Mouse (Mus musculus): ENCODE results near the gene Qk. TPM values are rescaled to one million over a fixed set of nuclear protein-coding genes. Genes with fewer than 3 reads are reported as not detected.

Gene Qk
- total RNA-seq, 2 experiments from 2014 or later, result 299 to 327 TPM

GRCm38 (mm10) chr17:10327584-10328210 is 8.0 kb upstream of the Qk start:
- DNase-seq (ENCODE audit: low spot score in 2 of 2), result no peak

GRCm38 (mm10) chr17:10326596-10327045 is 7.0 kb upstream of the Qk start:
- no peak for DNase-seq (ENCODE audit: low spot score in 2 of 2)

GRCm38 (mm10) chr17:10325921-10326320 is 6.3 kb upstream of the Qk start:
- no peak for DNase-seq (ENCODE audit: low spot score in 2 of 2)

GRCm38 (mm10) chr17:10321754-10322153 is 2.1 kb upstream of the Qk start:
- DNase-seq (ENCODE audit: low spot score in 2 of 2), result no peak

- no peak for DNase-seq (ENCODE audit: low spot score in 2 of 2)
These were observed 1.4 kb upstream of the Qk start for GRCm38 (mm10) chr17:10321092-10321491.

- no peak for DNase-seq (ENCODE audit: low spot score in 2 of 2)
These were observed 769 bp upstream of the Qk start for GRCm38 (mm10) chr17:10320456-10320790.

GRCm38 (mm10) chr17:10319431-10319684 is 296 bp downstream of the Qk start:
- no peak for DNase-seq (ENCODE audit: low spot score in 2 of 2)

GRCm38 (mm10) chr17:10318561-10319430 is 858 bp downstream of the Qk start:
- DNase-seq (ENCODE audit: low spot score in 2 of 2), result peak; percentile 69 to 80

GRCm38 (mm10) chr17:10317981-10318551 is 1.6 kb downstream of the Qk start:
- DNase-seq (ENCODE audit: low spot score in 2 of 2), result peak in 1 of 2 experiments; percentile 55

GRCm38 (mm10) chr17:10317186-10317585 is 2.5 kb downstream of the Qk start:
- peak in 1 of 2 experiments; percentile 65 for DNase-seq (ENCODE audit: low spot score in 2 of 2)

- no peak for DNase-seq (ENCODE audit: low spot score in 2 of 2)
These were observed 3.2 kb downstream of the Qk start for GRCm38 (mm10) chr17:10316446-10316845.

- DNase-seq (ENCODE audit: low spot score in 2 of 2), result no peak
These were observed 9.6 kb downstream of the Qk start for GRCm38 (mm10) chr17:10310046-10310445.

- DNase-seq (ENCODE audit: low spot score in 2 of 2), result no peak
These were observed 10.5 kb downstream of the Qk start for GRCm38 (mm10) chr17:10309135-10309623.

GRCm38 (mm10) chr17:10306424-10306823 is 13.2 kb downstream of the Qk start:
- no peak for DNase-seq (ENCODE audit: low spot score in 2 of 2)

GRCm38 (mm10) chr17:10304001-10304400 is 15.7 kb downstream of the Qk start:
- no peak for DNase-seq (ENCODE audit: low spot score in 2 of 2)

GRCm38 (mm10) chr17:10300968-10301795 is 18.5 kb downstream of the Qk start:
- DNase-seq (ENCODE audit: low spot score in 2 of 2), result no peak

GRCm38 (mm10) chr17:10299396-10299795 is 20.3 kb downstream of the Qk start:
- DNase-seq (ENCODE audit: low spot score in 2 of 2), result no peak

- no peak for DNase-seq (ENCODE audit: low spot score in 2 of 2)
These were observed 27.1 kb downstream of the Qk start for GRCm38 (mm10) chr17:10292520-10292919.

- DNase-seq (ENCODE audit: low spot score in 2 of 2), result no peak
These were observed 34.9 kb downstream of the Qk start for GRCm38 (mm10) chr17:10284772-10285171.

GRCm38 (mm10) chr17:10279532-10279931 is 40.1 kb downstream of the Qk start:
- DNase-seq (ENCODE audit: low spot score in 2 of 2), result no peak

- DNase-seq (ENCODE audit: low spot score in 2 of 2), result no peak
These were observed 50.1 kb downstream of the Qk start for GRCm38 (mm10) chr17:10269518-10269917.

Measured in left cerebral cortex, adult 18-20 months (tissue).